Mouse (Mus musculus) CH12.LX (cell line): ENCODE results near the gene Man1a2. TPM values are rescaled to one million over a fixed set of nuclear protein-coding genes. Genes with fewer than 3 reads are reported as not detected.

Source experiments
- DNase-seq: peaks from one replicate; pipeline ENCODE4 v3.0.0-alpha.2; 2013; ENCODE audit errors: extremely low read depth
- H3K27ac ChIP-seq: 2 replicates; pipeline ENCODE4 v1.5.1; 2012; ENCODE audit warnings: low read depth, mild to moderate bottlenecking, control low read depth, moderate library complexity; ENCODE audit not compliant: insufficient read depth
- H3K27me3 ChIP-seq: replicated peaks from 2 replicates; pipeline ENCODE3; 2012; ENCODE audit warnings: inconsistent platforms
- H3K36me3 ChIP-seq, 2 experiments: replicated peaks in 1 of 2; 2 replicates each; pipeline versions ENCODE3 to v1.6.1; 2012; ENCODE audit warnings: inconsistent platforms in 1 of 2, low read length in 1 of 2, mild to moderate bottlenecking in 1 of 2, mixed read lengths in 1 of 2, moderate library complexity in 1 of 2; ENCODE audit not compliant: control insufficient read depth in 1 of 2, insufficient read depth in 1 of 2
- H3K4me1 ChIP-seq, 2 experiments: 2 replicates each; pipeline ENCODE4 v1.6.1; 2012; ENCODE audit warnings: inconsistent platforms in 1 of 2, moderate library complexity in 1 of 2; ENCODE audit not compliant: insufficient read depth in 2 of 2, control insufficient read depth in 1 of 2
- H3K4me2 ChIP-seq: 2 replicates; pipeline ENCODE4 v1.6.1; 2012; ENCODE audit warnings: low read depth, mild to moderate bottlenecking, control low read depth; ENCODE audit not compliant: poor library complexity, insufficient read depth, severe bottlenecking
- H3K4me3 ChIP-seq, 3 experiments: fragments of 150-350 bp in 1 of 3; sonication (generic) in 1 of 3; replicated peaks in 1 of 3; 2 replicates each; pipeline versions ENCODE3 to v1.5.1; 2011 to 2012; ENCODE audit warnings: low read depth in 2 of 3, low read length in 2 of 3, mild to moderate bottlenecking in 2 of 3, moderate library complexity in 2 of 3, control low read depth in 1 of 3, improper control_type of control experiment in 1 of 3, inconsistent platforms in 1 of 3, mixed read lengths in 1 of 3; ENCODE audit not compliant: poor library complexity in 1 of 3
- H3K79me2 ChIP-seq: replicated peaks from 2 replicates; pipeline ENCODE4 v1.6.1; 2012; ENCODE audit warnings: mild to moderate bottlenecking, moderate library complexity; ENCODE audit not compliant: control insufficient read depth, poor library complexity, insufficient read depth, severe bottlenecking; ENCODE audit errors: extremely low read depth
- H3K9ac ChIP-seq: 2 replicates; pipeline ENCODE4 v1.6.1; 2012; ENCODE audit warnings: low read depth, mild to moderate bottlenecking, control low read depth, moderate library complexity; ENCODE audit not compliant: insufficient read depth
- H3K9me3 ChIP-seq: replicated peaks from 2 replicates; pipeline ENCODE3; 2012; ENCODE audit warnings: low read length, inconsistent platforms, mixed read lengths
- BHLHE40 ChIP-seq: IDR thresholded peaks from 2 replicates; pipeline ENCODE4 v1.6.1; 2011; ENCODE audit warnings: mild to moderate bottlenecking, low read depth, low read length, improper control_type of control experiment
- CHD2 ChIP-seq: IDR thresholded peaks from 2 replicates; pipeline ENCODE4 v1.6.1; 2011; ENCODE audit warnings: low read length, improper control_type of control experiment
- ELF1 ChIP-seq: IDR thresholded peaks from 2 replicates; pipeline ENCODE4 v1.6.1; 2014; ENCODE audit warnings: low read depth, mild to moderate bottlenecking, inconsistent platforms, low read length, improper control_type of control experiment
- EP300 ChIP-seq: IDR thresholded peaks from 2 replicates; pipeline ENCODE4 v1.6.1; 2011; ENCODE audit warnings: low read length, improper control_type of control experiment
- ETS1 ChIP-seq: conservative IDR thresholded peaks from 2 replicates; pipeline ENCODE4 v1.6.1; 2012; ENCODE audit warnings: low read depth, mild to moderate bottlenecking, inconsistent platforms, low read length, improper control_type of control experiment, moderate library complexity
- HCFC1 ChIP-seq: IDR thresholded peaks from 2 replicates; pipeline ENCODE4 v1.6.1; 2012; ENCODE audit warnings: low read depth, mild to moderate bottlenecking, inconsistent platforms, low read length, improper control_type of control experiment
- IRF4 ChIP-seq: IDR thresholded peaks from 2 replicates; pipeline ENCODE4 v1.6.1; 2014; ENCODE audit warnings: low read depth, mild to moderate bottlenecking, inconsistent platforms, low read length, improper control_type of control experiment
- JUN ChIP-seq: IDR thresholded peaks from 2 replicates; pipeline ENCODE4 v1.6.1; 2011; ENCODE audit warnings: low read depth, mild to moderate bottlenecking, low read length, improper control_type of control experiment, moderate library complexity; ENCODE audit not compliant: insufficient read depth
- JUND ChIP-seq: conservative IDR thresholded peaks from 2 replicates; pipeline ENCODE4 v1.6.1; 2011; ENCODE audit warnings: low read depth, low read length, improper control_type of control experiment
- MAFK ChIP-seq: IDR thresholded peaks from 2 replicates; pipeline ENCODE4 v1.6.1; 2011; ENCODE audit warnings: low read length, improper control_type of control experiment; ENCODE audit not compliant: insufficient replicate concordance
- MAX ChIP-seq: IDR thresholded peaks from 2 replicates; pipeline ENCODE4 v1.6.1; 2011; ENCODE audit warnings: low read length, improper control_type of control experiment
- MAZ ChIP-seq: IDR thresholded peaks from 2 replicates; pipeline ENCODE4 v1.6.1; 2012; ENCODE audit warnings: low read depth, mild to moderate bottlenecking, inconsistent platforms, low read length, improper control_type of control experiment, moderate library complexity
- MEF2A ChIP-seq: IDR thresholded peaks from 2 replicates; pipeline ENCODE4 v1.6.1; 2014; ENCODE audit warnings: low read depth, mild to moderate bottlenecking, inconsistent platforms, low read length, improper control_type of control experiment, borderline replicate concordance
- MXI1 ChIP-seq: IDR thresholded peaks from 2 replicates; pipeline ENCODE4 v1.6.1; 2011; ENCODE audit warnings: mild to moderate bottlenecking, low read depth, low read length, improper control_type of control experiment
- NRF1 ChIP-seq: IDR thresholded peaks from 2 replicates; pipeline ENCODE4 v1.6.1; 2014; ENCODE audit warnings: low read depth, mild to moderate bottlenecking, inconsistent platforms, low read length, improper control_type of control experiment, moderate library complexity
- PAX5 ChIP-seq: IDR thresholded peaks from 2 replicates; pipeline ENCODE4 v1.6.1; 2012; ENCODE audit warnings: low read length, inconsistent platforms, mixed read lengths
- POLR2A ChIP-seq: IDR thresholded peaks from 2 replicates; pipeline ENCODE4 v1.6.1; 2011; ENCODE audit warnings: low read depth, mild to moderate bottlenecking, improper control_type of control experiment, low read length
- POLR2AphosphoS2 ChIP-seq: IDR thresholded peaks from 2 replicates; pipeline ENCODE4 v1.6.1; 2011; ENCODE audit warnings: low read depth, low read length, improper control_type of control experiment
- RAD21 ChIP-seq: IDR thresholded peaks from 2 replicates; pipeline ENCODE4 v1.6.1; 2011; ENCODE audit warnings: low read depth, mild to moderate bottlenecking, low read length, improper control_type of control experiment, moderate library complexity
- RCOR1 ChIP-seq: conservative IDR thresholded peaks from 2 replicates; pipeline ENCODE4 v1.6.1; 2012; ENCODE audit warnings: low read depth, mild to moderate bottlenecking, inconsistent platforms, low read length, improper control_type of control experiment
- SIN3A ChIP-seq: IDR thresholded peaks from 2 replicates; pipeline ENCODE4 v1.6.1; 2012; ENCODE audit warnings: low read length, improper control_type of control experiment, inconsistent platforms
- TCF12 ChIP-seq: IDR thresholded peaks from 2 replicates; pipeline ENCODE4 v1.6.1; 2014; ENCODE audit warnings: low read depth, mild to moderate bottlenecking, inconsistent platforms, low read length, improper control_type of control experiment
- UBTF ChIP-seq: IDR thresholded peaks from 2 replicates; pipeline ENCODE4 v1.6.1; 2012; ENCODE audit warnings: low read depth, mild to moderate bottlenecking, inconsistent platforms, low read length, improper control_type of control experiment, moderate library complexity
- USF1 ChIP-seq: IDR thresholded peaks from 2 replicates; pipeline ENCODE4 v1.6.1; 2014; ENCODE audit warnings: low read depth, mild to moderate bottlenecking, inconsistent platforms, low read length, improper control_type of control experiment
- USF2 ChIP-seq: conservative IDR thresholded peaks from 2 replicates; pipeline ENCODE4 v1.6.1; 2011; ENCODE audit warnings: low read depth, low read length, improper control_type of control experiment
- ZNF384 ChIP-seq: IDR thresholded peaks from 2 replicates; pipeline ENCODE4 v1.6.1; 2012; ENCODE audit warnings: low read depth, low read length, improper control_type of control experiment, inconsistent platforms
- dilution Hi-C: fragments of 300-500 bp; cut with MboI; formaldehyde crosslinking; loops from 2 replicates; pipeline ENCODE4 v1.14.3; 2020; ENCODE audit warnings: low sequenced_read_pairs; ENCODE audit not compliant: extremely low pct_unique_long_range_greater_than_20kb, extremely low pct_ligation_motif_present
- in situ Hi-C: fragments of 300-500 bp; cut with MboI; formaldehyde crosslinking; loops from 3 replicates; pipeline ENCODE4 v1.14.3; 2019; ENCODE audit warnings: low sequenced_read_pairs, low pct_ligation_motif_present, low pct_unique_long_range_greater_than_20kb, mixed read lengths
- polyA plus RNA-seq: library from polyadenylated mRNA; unstranded; fragments of >175 nt; gene quantifications from 2 replicates; pipeline ENCODE4 v1.2.1, GENCODE M21; 2012; ENCODE audit warnings: low read depth; ENCODE audit not compliant: insufficient read length
- total RNA-seq, 2 experiments: library from RNA; depleted of rRNA; stranded (reverse); fragments of 300-350 nt in 1 of 2; fragments of >200 nt in 1 of 2; gene quantifications; 2 replicates each; pipeline ENCODE4 v1.2.3; 2012 to 2014

Gene Man1a2
- total and polyA plus RNA-seq, 3 experiments, result 31.1 to 73.6 (median 53.5) TPM

DNA sequence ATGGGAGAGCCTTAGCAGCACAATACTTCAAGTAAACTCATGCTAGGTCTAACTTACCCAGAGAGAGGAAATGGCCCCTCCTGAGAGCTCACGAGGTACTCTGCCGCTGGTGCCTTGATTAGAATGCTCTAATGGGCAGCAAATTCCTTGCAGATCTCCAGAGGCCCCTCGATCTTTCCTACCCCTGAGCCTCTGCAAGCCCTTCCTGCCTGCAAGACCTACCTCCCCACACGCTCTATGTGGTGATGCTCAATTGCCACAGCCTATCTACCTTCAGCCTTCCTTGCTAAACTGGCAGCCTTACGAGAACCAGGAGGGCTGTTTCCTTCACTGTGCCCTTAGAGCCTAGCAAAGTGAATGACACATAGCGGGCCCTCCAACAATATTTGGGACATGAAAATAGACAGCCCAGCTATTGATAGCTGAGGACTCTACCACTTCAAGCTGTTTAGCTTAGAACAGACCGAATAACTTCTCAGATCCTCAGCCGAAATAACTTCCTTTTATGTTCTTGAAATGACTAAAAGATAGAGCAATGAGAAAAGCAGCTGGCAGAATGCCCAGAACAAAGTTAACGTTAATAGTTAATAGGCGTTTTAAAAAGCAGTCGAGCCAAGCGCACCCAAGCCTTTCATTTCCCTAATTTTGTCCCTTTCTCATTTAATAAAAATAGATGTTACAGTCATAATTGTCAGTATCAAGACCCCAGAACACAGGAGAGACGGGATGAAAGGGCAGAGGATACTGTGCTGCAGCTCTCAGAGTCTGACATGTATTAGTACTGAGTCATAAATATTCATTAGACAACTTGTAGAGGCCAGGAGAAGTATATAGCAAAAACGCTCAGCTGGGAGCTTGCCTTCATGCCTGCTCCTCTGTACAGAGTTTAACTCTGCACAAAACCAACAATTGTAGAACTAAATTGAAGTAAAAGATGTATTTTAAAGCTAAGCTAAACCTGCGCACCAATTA lies 17.9 kb upstream of the Man1a2 start:
- Histone ChIP-seq H3K9me3 (no peaks in the 10 kb centered on the region), H3K27me3 (no peaks in the 10 kb centered on the region), H3K4me3 (peak overlapping the region; percentile 9 to 43 (median 33)), H3K9ac (peak overlapping the region; percentile 9), H3K4me2 (peak overlapping the region; percentile 94), H3K27ac (peak overlapping the region; percentile 97), H3K36me3 (no peaks in the 10 kb centered on the region), H3K4me1 (peaks cover 21 to 60% of the 10 kb centered on the region in 2 experiments), H3K79me2 (no peaks in the 10 kb centered on the region)
- dilution Hi-C loops, result no loop called here
- DNase-seq, result peak; percentile 78
- in situ Hi-C loops, result loop anchor here (5.0 kb wide), 1 partner anchor 64 kb away; no protein-coding TSS in a partner anchor
- TF ChIP-seq TCF12, result peak; percentile 56
- TF ChIP-seq ETS1, result peak; percentile 68
- no peak for TF ChIP-seq MXI1
- TF ChIP-seq SIN3A, result no peak; the same call in 1 of the 2 replicates
- 0 out of 2 replicates have a peak, but pooled peaks have one; percentile 9 for TF ChIP-seq NRF1
- peak; percentile 82 for TF ChIP-seq MEF2A
- TF ChIP-seq MAX, result no peak
- TF ChIP-seq IRF4, result peak; percentile 92
- TF ChIP-seq JUND, result peak; percentile 96
- no peak for TF ChIP-seq RAD21
- TF ChIP-seq CHD2, result no peak; the same call in 1 of the 2 replicates
- no peak for TF ChIP-seq USF2
- no peak; the same call in 1 of the 2 replicates for TF ChIP-seq ZNF384
- TF ChIP-seq POLR2A, result peak; percentile 28; the same call in 1 of the 2 replicates
- TF ChIP-seq UBTF, result no peak
- TF ChIP-seq BHLHE40, result peak; percentile 64
- TF ChIP-seq HCFC1, result no peak
- TF ChIP-seq PAX5, result no peak
- TF ChIP-seq EP300, result peak; percentile 90
- peak; percentile 83 for TF ChIP-seq JUN
- TF ChIP-seq RCOR1, result peak; percentile 75; the same call in 1 of the 2 replicates
- 0 out of 2 replicates have a peak, but pooled peaks have one; percentile 5 for TF ChIP-seq MAFK
- peak; percentile 40; the same call in 1 of the 2 replicates for TF ChIP-seq ELF1
- TF ChIP-seq MAZ, result peak; percentile 72; the same call in 1 of the 2 replicates
- no peak for TF ChIP-seq POLR2AphosphoS2
- no peak for TF ChIP-seq USF1
